Mouse (Mus musculus): ENCODE data around the gene Gm28043.

- TF ChIP-seq CTCF (IDR thresholded peaks at IDR 0.05; ENCODE audit: borderline replicate concordance, insufficient read depth, low read depth, low read length) = no peak
- TF ChIP-seq POLR2A (IDR thresholded peaks at IDR 0.05; ENCODE audit: borderline replicate concordance, insufficient read depth, low read length) = no peak
Observed at GRCm38 (mm10) chr17:29579579-29580126, 35.0 kb upstream of the Gm28043 start.
